Mouse (Mus musculus) thymus, postnatal 4 days (tissue): Measurements from ENCODE around the gene Vmn1r29.
A peak's percentile ranks its signal among the peaks of the same experiment; 100 is the strongest.
"Not testable (repeated sequence)": the region's sequence is repeated elsewhere in the genome, so short reads cannot be mapped to it uniquely, and the experiment has no call there.

Experiments used
- DNase-seq: peaks from one replicate; pipeline ENCODE4 v3.0.0; 2021

Gene Vmn1r29

GRCm38 (mm10) chr6:58301249-58301648 is at the start of gene Vmn1r29:
TSS of gene Vmn1r29 (plus strand) at chr6:58301549.
- no peak for DNase-seq

DNA sequence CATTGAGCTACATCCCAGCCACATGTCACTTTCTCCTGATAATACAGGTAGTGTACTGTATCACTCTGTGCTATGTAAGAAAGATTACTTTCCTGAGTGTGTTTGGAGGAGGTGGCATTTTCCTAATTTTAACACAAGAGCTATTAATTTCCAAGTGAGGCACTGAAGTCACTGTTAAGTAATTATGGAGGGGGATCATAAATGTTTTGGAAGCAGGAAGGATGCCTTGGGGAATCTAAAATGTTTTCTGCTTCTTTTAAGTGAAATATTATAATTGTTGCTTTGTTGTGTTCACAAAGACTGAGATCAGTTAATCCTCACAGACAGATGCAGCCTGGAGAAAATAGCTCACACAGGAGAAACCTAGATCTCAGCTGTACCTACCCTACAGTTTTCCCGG is 39.6 kb upstream of the Vmn1r29 start, which contains the start of gene Vmn1r28:
Vmn1r28 (plus strand) TSS at position 301 of the 400 bp plus-strand sequence.
- no peak for DNase-seq

DNA sequence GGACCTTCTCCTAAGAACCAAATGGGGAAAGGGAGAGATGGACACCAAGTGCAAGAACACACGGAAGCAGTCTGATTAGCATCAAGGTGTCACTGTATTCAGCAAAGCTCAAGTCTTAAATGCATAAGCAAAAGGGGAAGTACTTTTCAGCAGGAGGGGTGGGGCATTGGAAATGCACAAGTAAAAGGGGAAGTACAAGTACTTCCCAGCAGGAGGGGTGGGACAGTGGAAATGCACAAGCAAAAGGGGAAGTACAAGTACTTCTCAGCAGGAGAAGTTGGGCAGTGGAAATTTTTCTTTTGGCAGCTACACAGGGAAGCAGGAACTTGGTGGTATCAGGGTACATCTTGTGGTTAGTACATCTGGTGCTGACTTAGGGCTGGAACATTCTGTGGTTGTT is 21.7 kb upstream of the Vmn1r29 start:
- not testable (repeated sequence) for DNase-seq

DNA sequence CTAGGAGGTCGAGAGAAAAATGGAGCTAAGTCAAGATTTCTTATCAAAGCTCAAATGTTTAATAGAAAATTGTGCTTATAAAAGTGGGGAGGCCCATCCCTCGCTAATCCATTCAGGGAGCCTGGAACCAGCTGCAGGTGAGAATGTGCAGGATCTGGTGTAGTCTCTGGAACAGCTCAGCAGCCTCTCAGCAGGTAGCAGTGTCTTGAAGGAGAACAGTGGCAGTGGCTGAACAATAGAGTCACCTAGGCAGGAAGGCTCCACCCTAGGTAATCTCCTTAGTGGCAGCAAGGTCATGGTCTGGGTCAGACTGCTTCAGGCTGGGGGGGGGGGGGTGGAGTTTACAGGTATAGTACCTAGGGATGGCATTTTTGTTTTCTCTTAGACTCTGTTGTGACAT is 9.1 kb upstream of the Vmn1r29 start:
- no peak for DNase-seq

- not testable (repeated sequence) for DNase-seq
Observed at GRCm38 (mm10) chr6:58298511-58298910, 2.8 kb upstream of the Vmn1r29 start.

DNA sequence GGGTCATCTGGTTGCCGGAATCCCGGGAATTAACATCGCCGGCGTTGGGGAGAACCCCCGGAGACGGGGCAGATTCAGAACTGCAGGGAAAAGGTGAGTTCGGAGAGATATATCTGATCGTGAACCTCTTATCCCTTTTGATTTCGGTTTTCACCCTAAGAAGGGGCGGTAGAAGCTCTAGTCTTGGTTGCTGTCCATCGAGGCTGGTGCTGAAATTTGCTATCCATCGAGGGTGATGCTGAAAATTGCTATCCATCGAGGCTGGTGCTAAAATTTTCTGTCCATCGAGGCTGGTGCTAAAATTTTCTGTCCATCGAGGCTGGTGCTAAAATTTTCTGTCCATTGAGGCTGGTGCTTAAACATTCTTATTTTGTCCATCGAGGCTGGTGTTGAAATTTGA is 29.3 kb downstream of the Vmn1r29 start:
- peak; percentile 7 for DNase-seq
